Mouse (Mus musculus) neural tube, embryonic 12.5 days (tissue): ENCODE data around the gene Olfr689. TPM values are rescaled to one million over a fixed set of nuclear protein-coding genes. Genes with fewer than 3 reads are reported as not detected.
"Not testable (repeated sequence)": the region's sequence is repeated elsewhere in the genome, so short reads cannot be mapped to it uniquely, and the experiment has no call there.

Source experiments
- ATAC-seq: fragments of 200-750 bp; cut with Nextera tagmentation; 2 replicates; pipeline ENCODE4 v1.8.0; 2017; ENCODE audit warnings: low read depth, mild to moderate bottlenecking, moderate TSS enrichment, moderate library complexity; ENCODE audit not compliant: low FRiP score
- H3K27ac ChIP-seq: fragments of 300-500 bp; sonication (generic); 2 replicates; pipeline ENCODE4 v1.5.1; 2016
- H3K27me3 ChIP-seq: fragments of 300-500 bp; sonication (generic); replicated peaks from 2 replicates; pipeline ENCODE4 v1.6.1; 2016; ENCODE audit warnings: mild to moderate bottlenecking
- H3K36me3 ChIP-seq: fragments of 300-500 bp; sonication (generic); 2 replicates; pipeline ENCODE4 v1.6.1; 2016; ENCODE audit warnings: mild to moderate bottlenecking
- H3K4me1 ChIP-seq: fragments of 300-500 bp; sonication (generic); 2 replicates; pipeline ENCODE4 v1.6.1; 2016
- H3K4me2 ChIP-seq: fragments of 300-500 bp; sonication (generic); replicated peaks from 2 replicates; pipeline ENCODE4 v1.6.1; 2016; ENCODE audit warnings: mild to moderate bottlenecking
- H3K4me3 ChIP-seq: fragments of 300-500 bp; sonication (generic); 2 replicates; pipeline ENCODE4 v1.5.1; 2016
- H3K9ac ChIP-seq: fragments of 300-500 bp; sonication (generic); 2 replicates; pipeline ENCODE4 v1.6.1; 2016; ENCODE audit warnings: mild to moderate bottlenecking
- H3K9me3 ChIP-seq: fragments of 300-500 bp; sonication (generic); 2 replicates; pipeline ENCODE4 v1.6.1; 2016; ENCODE audit warnings: mild to moderate bottlenecking
- WGBS: fragments of 180-500 bp; shearing (Covaris S2); methylation state at CpG from one replicate; pipeline ENCODE4 v1.1.7; 2016; 5-methylcytosine and 5-hydroxymethylcytosine counted together
- polyA plus RNA-seq: library from polyadenylated mRNA; unstranded; fragments of >200 nt; fragmentation: Nextera tagmentation; extraction: Ambion mirVana; gene quantifications from 2 replicates; pipeline ENCODE4 v1.2.1, GENCODE M21; 2016

The Olfr689 gene
- polyA plus RNA-seq: not detected in 2 replicates

DNA sequence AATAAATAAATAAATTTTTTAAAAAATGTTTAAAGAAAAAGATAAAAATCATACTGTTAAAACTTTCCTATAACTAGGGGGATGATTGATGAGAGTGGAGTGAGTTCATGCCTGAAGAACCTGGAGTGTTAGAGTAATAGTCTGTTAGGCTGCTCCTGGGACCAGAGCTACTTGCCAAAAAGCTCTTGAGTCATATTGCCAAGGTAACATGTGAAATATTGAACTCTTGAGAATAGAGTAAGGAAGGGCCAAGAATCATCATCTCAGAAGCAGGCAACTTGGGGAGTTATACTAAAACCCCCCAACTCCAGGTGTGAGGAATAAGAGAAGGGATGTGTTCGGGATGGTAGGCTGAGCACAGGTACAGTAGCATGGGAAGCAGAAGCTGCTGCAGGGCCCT lies at the start of gene Olfr689:
Gene Olfr689, plus strand, starts transcription at position 301 of the 400 bp plus-strand sequence.
- H3K36me3 ChIP-seq: no peaks in the 10 kb centered on the region
- no peak within 1 kb of the TSS for H3K27ac ChIP-seq
- H3K4me3 ChIP-seq: no peak within 1 kb of the TSS
- no peak for ATAC-seq
- H3K4me1 ChIP-seq: no peaks in the 10 kb centered on the region
- no peak within 1 kb of the TSS for H3K9ac ChIP-seq
- H3K27me3 ChIP-seq: no peaks in the 10 kb centered on the region
- WGBS: 84% methylated on average over 1 of the region's 1 CpGs
- H3K9me3 ChIP-seq: no peaks in the 10 kb centered on the region
- H3K4me2 ChIP-seq: no peak within 1 kb of the TSS

DNA sequence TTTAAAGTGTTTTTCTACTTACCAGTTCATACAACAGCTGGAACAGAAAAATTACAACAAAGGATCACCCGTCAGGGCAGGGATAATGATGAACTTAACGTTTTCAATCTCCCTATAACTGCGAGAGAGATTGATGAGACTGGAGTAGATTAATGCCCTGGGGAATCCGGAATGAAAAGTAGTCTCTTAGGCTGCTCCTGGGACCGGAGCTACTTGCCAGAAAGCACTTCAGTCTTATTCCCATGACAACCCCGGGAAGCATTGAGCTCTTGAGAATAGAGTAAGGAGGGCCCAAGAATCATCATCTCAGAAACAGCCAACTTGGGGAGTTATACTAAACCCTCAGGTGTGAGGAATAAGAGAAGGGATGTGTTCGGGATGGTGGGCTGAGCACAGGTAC lies 38.5 kb upstream of the Olfr689 start:
- whole genome bisulfite sequencing: 73% methylated on average over 7 of the region's 7 CpGs
- H3K4me1 ChIP-seq: no peaks in the 10 kb centered on the region
- H3K4me3 ChIP-seq: no peak overlapping the region
- H3K27ac ChIP-seq: no peak overlapping the region
- H3K9ac ChIP-seq: no peak overlapping the region
- H3K36me3 ChIP-seq: no peaks in the 10 kb centered on the region
- no peak overlapping the region for H3K4me2 ChIP-seq
- H3K27me3 ChIP-seq: no peaks in the 10 kb centered on the region
- no peaks in the 10 kb centered on the region for H3K9me3 ChIP-seq
- ATAC-seq: no peak

DNA sequence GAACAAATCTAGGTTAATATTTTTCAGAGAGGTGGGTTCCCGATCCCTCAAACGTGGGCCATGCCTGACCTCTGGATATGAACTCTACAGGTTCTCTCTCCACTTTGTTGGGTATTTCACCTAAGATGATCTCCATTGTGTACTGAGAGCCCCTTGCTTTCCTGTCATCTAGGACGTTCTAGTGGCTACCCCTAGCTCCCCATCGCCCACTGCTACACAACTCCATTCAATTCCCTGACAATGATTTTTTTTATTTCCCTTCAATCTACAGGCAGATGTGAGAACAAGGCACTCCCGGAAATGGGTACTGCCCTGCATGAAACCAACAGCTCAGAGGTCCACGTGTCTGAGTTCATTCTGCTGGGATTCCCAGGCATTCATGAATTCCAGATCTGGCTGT lies 23.2 kb upstream of the Olfr689 start, which contains the start of gene Olfr688:
Gene Olfr688, plus strand, starts transcription at position 301 of the 400 bp plus-strand sequence.
- no peaks in the 10 kb centered on the region for H3K4me1 ChIP-seq
- 83% methylated on average over 6 of the region's 6 CpGs for WGBS
- H3K4me3 ChIP-seq: no peak within 1 kb of the TSS
- no peaks in the 10 kb centered on the region for H3K27me3 ChIP-seq
- no peaks in the 10 kb centered on the region for H3K9me3 ChIP-seq
- no peak within 1 kb of the TSS for H3K27ac ChIP-seq
- no peak for ATAC-seq
- no peaks in the 10 kb centered on the region for H3K36me3 ChIP-seq
- no peak within 1 kb of the TSS for H3K4me2 ChIP-seq
- H3K9ac ChIP-seq: no peak within 1 kb of the TSS

DNA sequence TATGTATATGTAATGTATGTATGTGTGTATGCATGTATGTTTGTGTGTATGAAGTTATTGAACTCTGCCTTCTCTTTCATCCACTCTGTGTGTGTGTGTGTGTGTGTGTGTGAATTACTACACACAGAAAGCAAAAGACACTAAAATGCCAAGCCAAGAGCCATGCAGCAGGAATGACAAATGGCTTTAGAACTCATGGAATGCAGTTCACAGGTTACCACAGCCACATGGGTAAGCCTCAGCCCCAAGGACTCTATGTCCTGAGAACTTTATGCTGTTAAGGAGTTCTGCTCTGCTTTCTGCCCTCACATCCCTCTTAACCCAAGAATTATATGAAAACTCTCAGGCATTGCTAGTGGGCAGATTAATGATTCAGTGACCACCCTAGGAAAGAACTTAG lies 20.9 kb upstream of the Olfr689 start:
- Histone ChIP-seq H3K27me3 (no peaks in the 10 kb centered on the region), H3K9ac (no peak overlapping the region), H3K9me3 (no peaks in the 10 kb centered on the region), H3K4me1 (no peaks in the 10 kb centered on the region), H3K4me2 (no peak overlapping the region), H3K4me3 (no peak overlapping the region), H3K36me3 (no peaks in the 10 kb centered on the region), H3K27ac (no peak overlapping the region)
- ATAC-seq: no peak

DNA sequence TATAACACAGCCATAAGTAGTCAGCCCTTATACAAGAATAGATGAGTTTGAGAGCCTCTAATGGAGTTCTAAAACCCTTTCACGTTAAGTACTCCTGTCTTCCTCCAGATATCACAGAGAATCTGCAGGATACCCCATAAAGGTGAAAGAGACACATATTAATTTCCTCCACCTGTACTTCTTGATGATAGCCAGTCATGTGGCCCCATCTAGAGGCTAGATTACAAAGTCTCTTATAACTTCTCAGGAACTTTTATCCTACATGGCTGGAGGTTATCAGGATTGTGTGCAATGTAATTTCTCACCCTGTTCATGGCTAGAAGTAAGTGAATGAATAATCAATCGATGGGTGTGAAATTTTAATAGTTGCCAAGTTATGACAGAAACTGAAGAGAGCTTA lies 14.3 kb downstream of the Olfr689 start:
- Histone ChIP-seq H3K36me3 (no peaks in the 10 kb centered on the region), H3K9ac (no peak overlapping the region), H3K4me1 (no peaks in the 10 kb centered on the region), H3K4me3 (no peak overlapping the region), H3K4me2 (no peak overlapping the region), H3K9me3 (no peaks in the 10 kb centered on the region), H3K27ac (no peak overlapping the region), H3K27me3 (no peaks in the 10 kb centered on the region)
- no peak for ATAC-seq
- WGBS: 84% methylated on average over 2 of the region's 2 CpGs

DNA sequence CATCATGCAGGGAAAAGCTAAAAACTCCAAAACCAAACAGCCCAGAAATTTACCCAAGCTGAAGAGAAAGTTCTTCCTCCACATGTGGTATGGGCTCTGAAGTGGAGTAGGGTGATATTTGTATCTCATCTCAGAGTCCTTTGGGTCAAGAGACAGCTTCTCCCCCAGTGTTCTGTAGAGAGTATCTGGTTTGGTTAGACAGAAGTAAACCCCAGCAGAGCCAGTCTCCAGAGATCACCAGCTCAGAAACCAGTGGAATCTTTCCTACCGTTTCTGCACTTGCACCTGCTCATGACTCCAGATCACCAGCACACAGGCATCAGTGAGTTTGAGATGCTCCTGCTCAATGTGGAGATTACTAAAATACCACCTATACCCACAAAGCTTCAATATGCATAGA lies 23.0 kb downstream of the Olfr689 start, which contains the start of gene Olfr690:
Gene Olfr690, minus strand, starts transcription at position 101 of the 400 bp plus-strand sequence.
- no peak within 1 kb of the TSS for H3K4me2 ChIP-seq
- no peaks in the 10 kb centered on the region for H3K4me1 ChIP-seq
- no peak within 1 kb of the TSS for H3K9ac ChIP-seq
- ATAC-seq: no peak
- H3K27ac ChIP-seq: no peak within 1 kb of the TSS
- WGBS: 87% methylated on average over 1 of the region's 1 CpGs
- H3K4me3 ChIP-seq: no peak within 1 kb of the TSS
- H3K27me3 ChIP-seq: no peaks in the 10 kb centered on the region
- no peaks in the 10 kb centered on the region for H3K36me3 ChIP-seq
- H3K9me3 ChIP-seq: no peaks in the 10 kb centered on the region

DNA sequence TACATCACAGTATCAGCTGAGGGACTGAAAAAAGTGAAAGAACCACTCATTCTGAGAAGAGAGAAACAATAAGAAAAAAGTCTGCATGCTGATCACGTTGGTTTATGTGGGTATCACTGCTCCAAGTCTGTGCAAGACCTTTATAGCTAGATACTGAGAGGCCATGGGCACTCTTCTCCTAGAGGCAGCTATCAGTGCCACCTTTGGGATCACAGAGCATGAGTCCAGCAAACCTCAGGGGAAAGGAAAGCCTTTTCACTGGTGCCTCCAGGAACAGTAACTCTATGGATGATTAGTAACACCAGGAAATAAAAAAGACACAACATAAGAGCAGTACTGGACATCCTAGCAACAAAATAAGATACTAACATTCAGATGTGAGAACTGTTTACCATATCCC lies 31.2 kb downstream of the Olfr689 start, which contains the start of gene Olfr691:
Gene Olfr691, minus strand, starts transcription at position 101 of the 400 bp plus-strand sequence.
- no peak for ATAC-seq
- no peaks in the 10 kb centered on the region for H3K4me1 ChIP-seq
- no peaks in the 10 kb centered on the region for H3K27me3 ChIP-seq
- no peak within 1 kb of the TSS for H3K27ac ChIP-seq
- no peaks in the 10 kb centered on the region for H3K9me3 ChIP-seq
- H3K4me3 ChIP-seq: no peak within 1 kb of the TSS
- WGBS: 58% methylated on average over 1 of the region's 1 CpGs
- no peaks in the 10 kb centered on the region for H3K36me3 ChIP-seq
- no peak within 1 kb of the TSS for H3K4me2 ChIP-seq
- no peak within 1 kb of the TSS for H3K9ac ChIP-seq

DNA sequence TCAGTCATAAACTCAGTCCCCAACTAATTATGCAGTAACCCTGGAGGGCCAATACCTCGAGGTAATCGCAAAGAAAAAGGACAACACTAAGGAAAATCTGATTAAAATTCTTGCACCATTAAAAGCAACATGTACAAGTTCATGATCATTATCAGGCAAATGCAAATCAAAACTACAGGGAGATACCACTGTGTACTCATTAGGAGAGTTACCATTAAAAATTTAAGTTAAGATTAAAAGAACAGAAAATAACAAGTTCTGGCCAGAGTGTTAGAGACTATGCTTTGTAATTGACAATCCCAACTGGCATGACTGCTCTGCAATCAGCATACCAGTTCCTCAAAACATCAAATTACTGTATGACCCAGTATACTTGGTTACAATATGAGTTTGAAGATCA lies 31.8 kb downstream of the Olfr689 start:
- no peak for ATAC-seq
- no peak overlapping the region for H3K4me3 ChIP-seq
- no peaks in the 10 kb centered on the region for H3K9me3 ChIP-seq
- no peaks in the 10 kb centered on the region for H3K4me1 ChIP-seq
- no peak overlapping the region for H3K27ac ChIP-seq
- no peaks in the 10 kb centered on the region for H3K27me3 ChIP-seq
- H3K36me3 ChIP-seq: no peaks in the 10 kb centered on the region
- H3K9ac ChIP-seq: no peak overlapping the region
- no peak overlapping the region for H3K4me2 ChIP-seq
- WGBS: 85% methylated on average over 2 of the region's 2 CpGs

DNA sequence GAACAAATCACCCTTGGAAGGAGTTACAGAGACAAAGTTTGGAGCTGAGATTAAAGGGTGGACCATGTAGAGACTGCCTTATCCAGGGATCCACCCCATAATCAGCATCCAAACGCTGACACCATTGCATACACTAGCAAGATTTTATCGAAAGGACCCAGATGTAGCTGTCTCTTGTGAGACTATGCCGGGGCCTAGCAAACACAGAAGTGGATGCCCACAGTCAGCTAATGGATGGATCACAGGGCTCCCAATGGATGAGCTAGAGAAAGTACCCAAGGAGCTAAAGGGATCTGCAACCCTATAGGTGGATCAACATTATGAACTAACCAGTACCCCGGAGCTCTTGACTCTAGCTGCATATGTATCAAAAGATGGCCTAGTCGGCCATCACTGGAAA lies 45.1 kb downstream of the Olfr689 start:
- not testable (repeated sequence) for H3K4me1 ChIP-seq, H3K36me3 ChIP-seq, H3K9me3 ChIP-seq, H3K9ac ChIP-seq, H3K27me3 ChIP-seq, H3K4me2 ChIP-seq, H3K27ac ChIP-seq, H3K4me3 ChIP-seq
- no CpG with 5 or more reads among the region's 5 CpGs for WGBS
- ATAC-seq: peak; percentile 75; the same call in 1 of the 2 replicates

DNA sequence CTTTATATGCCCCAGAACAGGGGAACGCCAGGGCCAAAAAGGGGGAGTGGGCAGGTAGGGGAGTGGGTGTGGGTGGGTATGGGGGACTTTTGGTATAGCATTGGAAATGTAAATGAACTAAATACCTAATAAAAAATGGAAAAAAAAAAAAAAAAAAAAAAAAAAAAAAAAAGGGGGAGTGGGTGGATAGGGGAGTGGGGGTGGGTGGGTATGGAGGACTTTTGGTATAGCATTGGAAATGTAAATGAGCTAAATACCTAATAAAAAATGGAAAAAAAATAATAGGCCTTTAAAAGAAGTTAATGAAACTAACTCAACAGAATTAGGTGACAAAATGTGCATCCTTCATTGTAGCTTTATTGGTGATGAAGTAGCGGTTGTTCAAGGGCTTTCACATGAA lies 45.5 kb downstream of the Olfr689 start:
- not testable (repeated sequence) for H3K4me3 ChIP-seq, H3K4me2 ChIP-seq, H3K27ac ChIP-seq, H3K36me3 ChIP-seq, H3K9me3 ChIP-seq, H3K27me3 ChIP-seq, H3K4me1 ChIP-seq, H3K9ac ChIP-seq
- peak; percentile 97 for ATAC-seq
- 89% methylated on average over 1 of the region's 2 CpGs for WGBS

DNA sequence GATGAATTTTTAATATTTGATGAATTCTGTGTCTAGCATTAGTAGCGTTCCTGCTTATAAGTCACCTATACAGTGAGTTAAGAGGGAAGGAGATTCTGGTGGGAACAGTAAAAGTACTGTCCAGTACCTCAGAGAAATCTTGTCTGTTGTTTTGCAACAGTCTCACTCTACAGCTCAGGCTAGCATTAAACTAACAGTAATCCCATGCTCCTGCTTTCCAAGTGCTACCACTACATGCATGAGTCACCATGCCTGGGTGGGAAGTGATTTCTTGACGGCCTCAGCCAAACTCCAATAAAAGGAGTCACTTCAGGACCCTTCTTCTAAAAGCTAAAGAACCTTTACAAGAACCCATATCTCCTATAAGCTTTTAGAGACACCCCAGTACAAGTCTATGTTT lies 50.7 kb downstream of the Olfr689 start:
- no peak overlapping the region for H3K4me3 ChIP-seq
- ATAC-seq: no peak
- no peaks in the 10 kb centered on the region for H3K4me1 ChIP-seq
- no peak overlapping the region for H3K9ac ChIP-seq
- no peaks in the 10 kb centered on the region for H3K27me3 ChIP-seq
- no peaks in the 10 kb centered on the region for H3K36me3 ChIP-seq
- H3K9me3 ChIP-seq: no peaks in the 10 kb centered on the region
- no peak overlapping the region for H3K27ac ChIP-seq
- 84% methylated on average over 2 of the region's 2 CpGs for WGBS
- H3K4me2 ChIP-seq: no peak overlapping the region

DNA sequence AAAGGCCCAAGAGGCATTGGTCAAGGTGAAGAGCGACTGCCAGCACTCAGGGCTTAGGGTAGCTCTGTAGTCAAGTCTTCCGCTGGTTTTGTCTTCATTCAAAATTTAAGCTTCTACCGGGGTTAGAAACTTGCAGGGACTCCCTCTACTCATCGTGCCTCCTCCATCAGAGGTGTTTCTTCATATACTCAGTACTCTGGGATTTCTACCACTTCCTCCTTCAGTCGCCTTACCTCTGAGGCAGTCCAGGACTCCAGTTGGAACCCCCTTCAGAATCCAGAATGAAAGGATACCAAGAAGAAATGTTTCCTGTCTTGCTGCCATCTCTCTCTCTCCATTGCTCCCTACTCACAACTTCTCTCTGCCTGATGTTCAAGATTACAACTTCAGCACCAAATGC lies 56.3 kb downstream of the Olfr689 start:
- Histone ChIP-seq H3K4me2 (no peak overlapping the region), H3K4me3 (no peak overlapping the region), H3K9ac (no peak overlapping the region), H3K27ac (no peak overlapping the region), H3K36me3 (peaks cover 8% of the 10 kb centered on the region), H3K4me1 (no peaks in the 10 kb centered on the region), H3K9me3 (no peaks in the 10 kb centered on the region), H3K27me3 (no peaks in the 10 kb centered on the region)
- no peak for ATAC-seq
- 87% methylated on average over 5 of the region's 5 CpGs for WGBS

DNA sequence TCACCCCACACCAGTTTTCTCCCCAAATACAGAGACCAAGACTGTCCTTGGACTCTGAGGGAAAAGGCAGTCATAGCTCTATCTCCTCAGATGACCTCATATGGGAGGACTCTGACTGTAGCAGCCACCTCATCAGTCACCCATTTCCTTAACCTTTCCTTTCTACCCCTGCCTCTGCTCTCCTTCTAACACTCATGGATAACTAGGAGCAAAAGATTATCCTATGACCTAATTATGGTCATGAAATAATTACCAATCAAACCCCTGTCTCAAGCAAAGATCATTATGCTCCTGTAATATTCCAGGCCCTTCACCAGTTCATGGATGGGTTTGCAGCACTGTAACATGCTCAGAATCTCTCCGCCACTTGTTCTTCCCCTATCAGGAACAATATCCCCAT lies 57.0 kb downstream of the Olfr689 start, which contains the start of gene Olfr692:
Gene Olfr692, plus strand, starts transcription at position 301 of the 400 bp plus-strand sequence.
- no peak within 1 kb of the TSS for H3K9ac ChIP-seq
- ATAC-seq: no peak
- no peaks in the 10 kb centered on the region for H3K27me3 ChIP-seq
- 98% methylated on average over 1 of the region's 1 CpGs for WGBS
- no peak within 1 kb of the TSS for H3K4me3 ChIP-seq
- H3K4me1 ChIP-seq: no peaks in the 10 kb centered on the region
- peaks cover 11% of the 10 kb centered on the region for H3K36me3 ChIP-seq
- H3K9me3 ChIP-seq: no peaks in the 10 kb centered on the region
- no peak within 1 kb of the TSS for H3K4me2 ChIP-seq
- H3K27ac ChIP-seq: no peak within 1 kb of the TSS
